Mouse (Mus musculus) ES-E14 (cell line): Measurements from ENCODE around the gene Zfp780b. TPM values are rescaled to one million over a fixed set of nuclear protein-coding genes. Genes with fewer than 3 reads are reported as not detected.
"Not testable (repeated sequence)": the region's sequence is repeated elsewhere in the genome, so short reads cannot be mapped to it uniquely, and the experiment has no call there.

ENCODE experiments used
- DNase-seq: peaks from one replicate; pipeline ENCODE4 v3.0.0-alpha.2; 2013; ENCODE audit warnings: low read depth, low spot score
- H3K27ac ChIP-seq: 2 replicates; pipeline ENCODE4 v1.5.1; 2012; ENCODE audit warnings: low read depth, mild to moderate bottlenecking, low read length, moderate library complexity, mixed read lengths; ENCODE audit not compliant: poor library complexity, insufficient read depth, severe bottlenecking
- H3K36me3 ChIP-seq: 2 replicates; pipeline ENCODE4 v1.6.1; 2012; ENCODE audit warnings: mild to moderate bottlenecking, low read length, moderate library complexity, mixed read lengths; ENCODE audit not compliant: control insufficient read depth, poor library complexity, insufficient read depth, severe bottlenecking
- H3K4me1 ChIP-seq, 2 experiments: fragments of 150-350 bp in 1 of 2; sonication (generic) in 1 of 2; 2 replicates each; pipeline ENCODE4 v1.6.1; 2012; ENCODE audit warnings: low read length in 2 of 2, mild to moderate bottlenecking in 1 of 2, mixed read lengths in 1 of 2; ENCODE audit not compliant: control insufficient read depth in 2 of 2, insufficient read depth in 2 of 2, poor library complexity in 1 of 2
- H3K4me3 ChIP-seq, 2 experiments: fragments of 150-350 bp in 1 of 2; sonication (generic) in 1 of 2; 2 replicates each; pipeline ENCODE4 v1.5.1; 2012; ENCODE audit warnings: low read length in 2 of 2, low read depth in 1 of 2, mild to moderate bottlenecking in 1 of 2, mixed read lengths in 1 of 2; ENCODE audit not compliant: insufficient read depth in 1 of 2, poor library complexity in 1 of 2, severe bottlenecking in 1 of 2
- H3K9ac ChIP-seq: 2 replicates; pipeline ENCODE4 v1.6.1; 2012; ENCODE audit warnings: low read depth, mild to moderate bottlenecking, low read length, mixed read lengths; ENCODE audit not compliant: poor library complexity, insufficient read depth, severe bottlenecking
- H3K9me3 ChIP-seq: fragments of 150-350 bp; sonication (generic); 2 replicates; pipeline ENCODE4 v1.6.1; 2012; ENCODE audit warnings: low read depth, mild to moderate bottlenecking, low read length; ENCODE audit not compliant: control insufficient read depth, insufficient read depth
- CHD2 ChIP-seq: IDR thresholded peaks from 2 replicates; pipeline ENCODE4 v1.6.1; 2014; ENCODE audit warnings: mild to moderate bottlenecking, low read depth, low read length, inconsistent platforms
- HCFC1 ChIP-seq: IDR thresholded peaks from 2 replicates; pipeline ENCODE4 v1.6.1; 2012; ENCODE audit warnings: low read length, inconsistent platforms, borderline replicate concordance; ENCODE audit not compliant: insufficient read depth
- MAFK ChIP-seq: IDR thresholded peaks from 2 replicates; pipeline ENCODE4 v1.6.1; 2014; ENCODE audit warnings: mild to moderate bottlenecking, low read depth, low read length, inconsistent platforms; ENCODE audit not compliant: insufficient read depth
- ZC3H11A ChIP-seq: IDR thresholded peaks from 2 replicates; pipeline ENCODE4 v1.6.1; 2012; ENCODE audit warnings: low read depth, mild to moderate bottlenecking, inconsistent platforms, low read length, borderline replicate concordance
- ZNF384 ChIP-seq: IDR thresholded peaks from 2 replicates; pipeline ENCODE4 v1.6.1; 2012; ENCODE audit warnings: low read depth, low read length, inconsistent platforms
- in situ Hi-C, 2 experiments: fragments of 600-800 bp; cut with MboI; formaldehyde crosslinking; loops; one replicate each; pipeline ENCODE4 v1.15.1; 2025; ENCODE audit warnings: low sequenced_read_pairs in 2 of 2, inconsistent platforms in 1 of 2; ENCODE audit not compliant: unreplicated experiment in 2 of 2
- total RNA-seq: library from RNA; depleted of rRNA; stranded (reverse); fragments of 300-350 nt; gene quantifications from 2 replicates; pipeline ENCODE4 v1.2.3, GENCODE M21; 2012

The Zfp780b gene
- total RNA-seq, 1 experiment, result 12.4 TPM

- TF ChIP-seq HCFC1, result no peak
- TF ChIP-seq CHD2, result no peak
- no peak for TF ChIP-seq MAFK
- no peak for TF ChIP-seq ZNF384
- no peak for TF ChIP-seq ZC3H11A
- H3K36me3 ChIP-seq, result no peaks in the 10 kb centered on the region; the same call in 1 of the 2 replicates
- no peaks in the 10 kb centered on the region for H3K9me3 ChIP-seq
- in situ Hi-C loops, result no loop called here
- no peak overlapping the region for H3K9ac ChIP-seq
- H3K27ac ChIP-seq, result no peak overlapping the region
- H3K4me3 ChIP-seq, result no peak overlapping the region
- no peak for DNase-seq
- H3K4me1 ChIP-seq, result peaks cover 0 to 6% of the 10 kb centered on the region in 2 experiments; a peak in 1 of 4 replicates
These were observed 3.2 kb upstream of the Zfp780b start for GRCm38 (mm10) chr7:27982197-27982596.

DNA sequence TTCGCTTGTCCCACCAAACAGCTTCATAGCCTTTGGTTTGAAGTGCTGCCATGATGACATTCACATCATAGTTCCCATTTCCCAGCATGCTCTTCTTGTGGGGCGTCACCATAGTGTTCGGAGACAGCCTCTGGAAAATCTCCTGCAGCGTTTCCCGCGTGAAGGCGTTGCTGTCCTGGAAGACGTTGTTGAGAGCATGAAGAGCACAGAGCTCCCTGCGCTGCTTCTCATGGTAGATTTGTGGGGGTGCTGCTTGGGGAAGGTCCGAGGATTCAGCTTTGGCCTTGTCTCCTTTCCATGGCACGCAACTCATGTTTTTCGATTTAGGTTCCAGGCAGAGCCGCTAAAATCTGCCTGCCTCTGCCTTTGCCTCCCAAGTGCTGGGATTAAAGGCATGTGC lies 29.5 kb downstream of the Zfp780b start:
- DNase-seq, H3K4me3 ChIP-seq, H3K4me1 ChIP-seq, H3K27ac ChIP-seq, H3K36me3 ChIP-seq, H3K9ac ChIP-seq, in situ Hi-C loops, H3K9me3 ChIP-seq: not testable (repeated sequence)

DNA sequence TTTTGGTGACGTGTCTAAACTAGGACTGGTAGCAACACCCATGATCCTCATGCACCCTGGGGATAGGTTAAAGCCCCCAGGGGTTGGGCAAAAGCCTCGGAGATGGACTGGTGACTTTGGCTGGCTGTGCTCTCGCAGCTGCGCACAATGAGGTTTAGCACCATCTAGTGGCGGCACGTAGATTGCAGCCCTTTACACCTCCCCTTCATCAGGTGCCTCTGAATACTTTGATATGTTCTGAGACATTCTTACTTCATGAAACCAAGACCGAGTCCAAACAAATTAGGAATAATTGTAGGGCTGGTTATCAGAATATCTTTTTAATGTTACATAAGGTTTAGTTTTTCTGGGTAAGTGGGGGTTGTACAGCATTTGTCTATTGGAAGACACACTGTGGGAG lies 37.1 kb downstream of the Zfp780b start:
- H3K9ac ChIP-seq, DNase-seq, in situ Hi-C loops, H3K4me1 ChIP-seq, H3K4me3 ChIP-seq, H3K27ac ChIP-seq, H3K36me3 ChIP-seq, H3K9me3 ChIP-seq: not testable (repeated sequence)

- H3K9ac ChIP-seq, H3K9me3 ChIP-seq, H3K4me3 ChIP-seq, H3K27ac ChIP-seq, in situ Hi-C loops, H3K4me1 ChIP-seq, H3K36me3 ChIP-seq, DNase-seq: not testable (repeated sequence)
These were observed 45.2 kb downstream of the Zfp780b start for GRCm38 (mm10) chr7:27933800-27934158.

GRCm38 (mm10) chr7:27933050-27933799 lies 45.7 kb downstream of the Zfp780b start:
- H3K27ac ChIP-seq, result no peak overlapping the region
- H3K36me3 ChIP-seq, result no peaks in the 10 kb centered on the region
- TF ChIP-seq ZNF384 (no peak), MAFK (no peak), CHD2 (no peak), HCFC1 (no peak), ZC3H11A (no peak)
- H3K4me3 ChIP-seq, result no peak overlapping the region
- H3K9ac ChIP-seq, result no peak overlapping the region
- DNase-seq, result no peak
- H3K4me1 ChIP-seq, result peaks cover 0 to 2% of the 10 kb centered on the region in 2 experiments; a peak in 1 of 4 replicates
- in situ Hi-C loops, result no loop called here
- H3K9me3 ChIP-seq, result no peaks in the 10 kb centered on the region
